Mouse (Mus musculus) cerebellum, adult 9-10 months (tissue): ENCODE results near the gene Ccne1.

Experiments used
- DNase-seq: peaks from one replicate; pipeline ENCODE4 v3.0.0; 2022

The Ccne1 gene

GRCm38 (mm10) chr7:38093101-38093500 is 14.2 kb downstream of the Ccne1 start:
- no peak for DNase-seq

DNA sequence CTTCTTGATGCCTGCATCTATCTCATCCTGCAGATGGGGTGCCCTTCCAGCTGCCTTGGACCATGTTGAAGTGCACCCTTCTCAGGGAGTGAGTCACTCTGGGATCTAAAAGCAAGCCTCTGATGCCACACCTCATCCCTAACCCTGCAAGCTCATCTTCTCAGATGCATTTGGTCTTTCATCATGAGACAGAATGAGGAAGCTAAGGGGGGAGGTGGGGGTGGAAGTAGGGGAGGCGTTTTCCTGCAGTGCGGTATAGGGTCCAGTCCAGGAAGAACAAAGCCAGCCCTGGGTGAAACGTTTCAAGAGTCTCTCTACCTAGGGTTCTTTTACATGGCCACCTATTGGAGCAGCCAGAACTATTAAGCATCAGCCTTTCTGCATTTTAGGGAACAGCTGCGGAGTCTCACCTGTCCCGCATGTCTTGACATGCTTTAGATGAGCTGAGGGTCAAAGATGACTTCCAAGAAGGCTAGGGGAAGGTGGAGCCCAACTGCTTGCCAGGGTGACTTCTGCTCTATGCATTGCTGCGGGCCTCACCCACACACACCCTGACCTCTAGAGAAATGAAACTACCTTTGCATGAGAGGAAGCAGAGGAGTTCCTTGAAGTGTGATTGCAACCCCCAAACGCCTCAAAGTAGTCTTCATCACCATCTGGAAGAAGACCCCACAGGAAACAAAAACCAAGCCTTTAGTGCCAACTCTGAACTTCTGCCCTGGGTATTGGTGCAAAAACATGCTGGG is 17.2 kb downstream of the Ccne1 start:
- no peak for DNase-seq

DNA sequence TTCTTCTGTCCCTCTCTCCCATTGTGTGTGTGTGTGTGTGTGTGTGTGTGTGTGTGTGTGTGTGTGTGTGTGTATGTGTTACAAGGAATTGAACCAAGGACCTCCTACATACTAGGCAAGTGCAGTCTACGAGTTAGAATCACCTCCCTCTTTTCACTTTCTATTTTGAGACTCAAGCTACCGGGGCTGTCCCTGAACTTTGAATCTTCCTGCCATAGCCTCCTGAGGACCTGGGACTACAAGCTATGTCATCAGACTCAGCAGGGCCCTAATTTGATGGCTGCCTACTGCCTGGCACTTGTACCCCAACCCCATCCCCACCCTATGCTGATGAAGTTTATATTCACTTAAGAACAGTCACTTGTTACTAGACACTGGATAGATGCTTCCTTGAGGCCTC is 18.9 kb downstream of the Ccne1 start:
- DNase-seq: no peak

- DNase-seq: no peak
These were observed 19.5 kb downstream of the Ccne1 start for GRCm38 (mm10) chr7:38087856-38088255.

DNA sequence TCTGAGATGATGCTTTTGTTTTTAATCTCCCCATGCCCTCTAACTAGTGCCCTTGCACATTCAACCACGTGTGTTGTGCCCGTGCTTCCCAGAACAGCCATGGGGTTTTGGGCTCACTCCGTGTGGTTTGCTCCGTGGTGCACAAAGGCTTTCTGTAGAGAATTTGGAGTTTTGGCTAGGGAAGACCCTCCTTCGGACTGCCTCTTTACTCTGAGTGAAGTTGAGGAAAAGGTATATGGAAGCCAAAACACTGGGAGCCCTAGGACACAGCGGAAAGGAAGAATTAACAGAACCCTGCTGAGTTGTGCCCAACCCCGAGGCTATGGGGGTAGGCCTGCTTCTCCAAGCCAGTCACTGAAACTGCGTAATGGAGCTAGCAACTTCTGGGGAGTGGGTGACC is 20.9 kb downstream of the Ccne1 start:
- peak; percentile 58 for DNase-seq

- peak; percentile 80 for DNase-seq
These were observed 21.6 kb downstream of the Ccne1 start for GRCm38 (mm10) chr7:38085573-38086211.

DNA sequence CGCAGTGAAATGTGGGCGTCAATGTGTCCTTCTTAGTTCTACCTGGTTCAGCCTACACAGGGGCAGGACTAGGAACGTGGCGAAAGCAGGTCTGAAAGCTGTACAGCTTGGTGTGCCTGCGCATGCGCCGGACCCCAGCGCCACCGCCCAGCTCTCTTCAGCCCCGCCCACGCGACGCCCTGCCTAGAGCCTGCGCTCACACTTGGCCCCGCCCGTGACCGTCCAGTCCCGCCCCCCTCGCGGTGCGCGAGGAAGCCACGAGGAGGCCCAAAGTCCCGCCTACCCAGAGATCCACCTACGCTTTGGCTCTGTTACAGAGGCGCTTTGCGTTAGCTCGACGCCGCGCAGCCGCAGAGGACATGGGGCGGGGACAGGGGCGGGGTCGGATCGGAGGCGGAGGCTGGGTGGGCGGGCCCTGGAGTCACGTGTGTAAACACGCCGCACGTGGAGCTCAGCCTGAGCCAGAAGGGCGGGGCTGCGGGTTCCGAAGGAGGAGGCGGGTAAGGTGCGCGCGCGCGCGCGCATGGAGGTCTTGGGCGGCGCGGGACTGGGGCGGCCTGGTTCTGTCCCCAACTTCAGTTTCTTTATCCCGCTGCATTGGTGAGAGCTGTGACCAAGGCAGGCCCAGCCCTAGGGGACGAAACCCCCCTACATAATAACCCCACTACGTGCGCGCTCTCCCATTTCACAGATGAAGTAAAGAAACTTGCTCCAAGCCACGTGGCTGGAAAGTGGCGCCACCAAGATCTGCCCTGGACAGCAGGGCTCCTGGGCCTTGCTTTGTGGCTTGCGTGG is 22.4 kb downstream of the Ccne1 start:
- peak; percentile 99 for DNase-seq

DNA sequence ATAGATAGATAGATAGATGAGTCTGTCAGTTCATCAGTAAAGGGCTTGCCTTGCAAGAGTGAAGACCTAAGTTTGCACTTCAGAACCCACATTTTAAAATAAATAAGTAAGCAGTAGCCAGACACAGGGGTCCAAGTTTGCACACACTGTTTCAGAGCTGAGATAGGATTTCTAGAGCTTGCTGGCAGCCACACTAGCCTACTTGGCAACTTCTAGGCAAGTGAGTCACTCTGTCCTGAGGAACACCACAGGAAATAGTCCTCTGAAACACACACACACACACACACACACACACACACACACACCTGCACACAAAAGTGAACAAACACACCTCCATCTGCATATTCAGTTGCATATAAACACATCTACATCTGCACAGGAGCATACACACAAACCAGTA is 24.4 kb downstream of the Ccne1 start:
- no peak for DNase-seq

GRCm38 (mm10) chr7:38077189-38077588 is 30.1 kb downstream of the Ccne1 start:
- no peak for DNase-seq

DNA sequence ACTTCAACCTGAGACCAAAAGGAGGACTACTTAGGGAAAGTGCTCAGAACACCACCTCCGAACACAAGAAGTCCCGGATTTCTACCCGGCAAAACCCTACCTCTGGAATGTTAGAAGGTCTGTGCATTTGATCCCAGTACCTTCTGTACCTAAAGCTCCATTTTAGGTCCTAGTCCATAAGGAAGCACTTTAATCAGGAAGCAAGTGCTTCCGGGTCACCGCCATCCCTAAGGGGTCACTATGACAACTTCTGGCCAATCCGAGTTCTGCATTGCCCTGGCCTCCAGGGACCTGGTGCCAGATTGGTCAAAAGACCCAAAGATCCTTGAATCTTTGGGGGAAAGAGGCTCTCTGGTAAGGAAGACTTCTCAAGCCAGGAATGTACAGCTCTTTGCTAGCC is 31.8 kb downstream of the Ccne1 start:
- no peak for DNase-seq

- no peak for DNase-seq
These were observed 32.4 kb downstream of the Ccne1 start for GRCm38 (mm10) chr7:38074920-38075319.

DNA sequence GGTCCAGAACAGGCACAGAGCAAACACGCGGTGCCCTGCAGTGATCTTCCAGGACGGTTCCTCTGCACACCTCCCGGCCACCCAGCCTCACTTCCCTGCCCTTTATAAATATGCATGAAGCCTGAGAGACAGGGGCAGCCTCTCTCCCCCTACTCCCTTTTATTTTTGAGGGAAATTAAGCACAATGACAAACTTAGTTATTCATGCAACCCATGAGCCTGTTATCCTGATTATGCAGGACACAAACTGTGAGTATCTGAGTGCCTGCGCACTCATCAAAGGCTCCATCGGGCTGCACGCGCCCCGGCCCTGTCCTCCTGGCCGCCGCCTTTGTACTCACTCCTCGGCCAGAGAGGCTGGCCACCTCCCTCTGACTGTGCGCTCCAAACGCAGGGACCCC is 32.8 kb downstream of the Ccne1 start:
- DNase-seq: no peak

DNA sequence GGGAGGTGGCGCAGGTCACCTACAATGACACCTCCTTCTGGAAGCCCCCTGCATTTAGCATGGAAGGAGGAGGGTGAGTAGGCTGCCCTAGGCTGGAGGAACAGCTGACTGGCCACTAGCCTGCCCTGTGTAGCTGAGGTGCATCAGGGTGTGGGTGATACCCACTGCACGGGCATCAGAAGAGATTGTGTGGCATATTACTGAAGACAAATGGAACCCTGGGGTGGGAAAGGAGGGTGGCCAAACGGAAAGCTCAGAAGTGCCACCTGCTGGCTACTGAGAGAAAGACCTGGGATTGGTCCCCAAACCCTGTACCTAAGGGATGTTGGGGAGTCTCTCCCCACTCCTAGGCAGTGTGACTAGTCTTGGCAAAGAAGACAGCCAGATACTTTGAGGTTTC is 33.6 kb downstream of the Ccne1 start:
- peak; percentile 79 for DNase-seq

- no peak for DNase-seq
These were observed 36.3 kb downstream of the Ccne1 start for GRCm38 (mm10) chr7:38071065-38071464.

DNA sequence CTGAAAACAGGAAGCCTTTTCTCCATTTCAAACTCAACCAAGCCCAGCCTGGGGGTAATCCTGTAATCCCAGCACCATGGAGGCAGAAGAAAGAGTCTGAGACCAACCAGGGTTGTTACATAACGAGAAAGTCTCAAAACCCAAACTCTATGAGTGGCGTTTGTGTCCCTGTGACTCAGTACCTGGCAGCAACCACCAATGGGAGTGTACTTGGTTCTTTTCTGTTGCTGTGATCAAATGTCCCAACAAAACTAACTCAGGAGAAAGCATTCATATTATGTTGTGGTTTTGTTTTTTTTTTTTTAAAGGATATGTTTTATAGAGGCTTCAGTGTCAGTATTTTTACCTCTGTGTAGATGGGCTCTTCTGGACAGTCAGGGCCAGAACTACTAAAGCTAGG is 36.7 kb downstream of the Ccne1 start:
- DNase-seq: no peak

GRCm38 (mm10) chr7:38064431-38064830 is 42.9 kb downstream of the Ccne1 start:
- no peak for DNase-seq

GRCm38 (mm10) chr7:38061060-38061970 is 46.0 kb downstream of the Ccne1 start:
- peak; percentile 94 for DNase-seq

DNA sequence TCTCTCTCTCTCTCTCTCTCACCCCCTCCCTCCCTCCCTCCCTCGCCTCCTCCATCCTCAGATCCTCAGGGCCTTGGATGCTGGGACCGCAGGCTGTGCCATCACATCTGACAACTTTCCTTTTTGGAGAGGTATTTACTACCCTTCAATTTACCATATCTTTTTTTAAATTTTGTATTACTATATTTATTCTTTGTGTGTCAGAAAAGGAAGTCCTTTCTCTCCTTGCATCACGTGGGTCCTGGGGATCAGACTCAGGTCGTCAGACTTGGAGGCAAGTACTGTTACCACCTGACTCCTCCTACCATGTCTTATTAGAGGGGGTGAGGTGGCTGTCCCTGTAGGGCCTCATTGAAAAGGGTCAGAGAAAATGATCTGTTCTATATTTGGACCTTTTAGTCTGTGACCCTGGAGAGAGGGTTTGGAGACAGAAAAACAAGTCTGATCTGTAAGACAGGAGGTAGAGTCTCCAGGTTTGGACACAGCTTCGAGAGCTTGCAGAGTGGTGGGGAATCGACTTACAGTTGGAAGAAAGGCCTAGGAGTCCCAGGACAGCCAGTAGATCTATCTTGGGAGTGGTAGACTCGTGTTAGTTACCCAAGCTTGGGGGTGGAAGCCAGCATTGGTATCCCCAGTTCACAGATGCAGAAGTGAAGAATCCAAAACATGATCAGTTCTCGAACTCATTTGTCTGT is 47.6 kb downstream of the Ccne1 start:
- DNase-seq: no peak

GRCm38 (mm10) chr7:38059096-38059495 is 48.2 kb downstream of the Ccne1 start:
- peak; percentile 53 for DNase-seq

- no peak for DNase-seq
These were observed 51.3 kb downstream of the Ccne1 start for GRCm38 (mm10) chr7:38055996-38056395.

GRCm38 (mm10) chr7:38054246-38054645 is 53.1 kb downstream of the Ccne1 start:
- no peak for DNase-seq
